Mouse (Mus musculus): ENCODE results near the gene Auts2.

DNA sequence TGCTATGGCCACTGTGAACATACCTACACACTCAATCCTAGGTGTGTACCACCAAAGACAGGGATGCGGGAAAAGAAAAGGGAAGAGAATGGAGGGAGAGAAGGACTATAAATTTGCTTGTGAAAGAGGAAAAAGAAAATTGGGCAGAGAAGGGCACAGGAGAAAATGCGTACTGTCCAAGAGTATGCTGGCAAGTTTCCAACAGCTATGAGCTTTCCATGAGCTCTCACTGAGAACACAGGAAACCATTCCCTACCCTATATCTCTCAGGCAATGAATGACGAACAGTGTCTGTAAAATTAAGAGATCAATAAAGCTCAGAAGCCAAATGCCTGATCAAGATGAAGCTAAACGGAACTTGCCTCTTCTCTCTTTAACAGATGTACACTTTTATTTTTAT lies 220.2 kb downstream of the Auts2 start:
- TF ChIP-seq CTCF (IDR thresholded peaks at IDR 0.05; ENCODE audit: insufficient read depth, low read length), result no peak
- TF ChIP-seq POLR2A (IDR thresholded peaks at IDR 0.05; ENCODE audit: borderline replicate concordance, extremely low read depth, low read depth, low read length), result no peak

Data from lung, adult 2 months (tissue).